Mouse (Mus musculus) spleen, postnatal 14 days (tissue): ENCODE measurements around the gene Pou1f1.

Experiments
- DNase-seq, 2 experiments: peaks; one replicate each; pipeline ENCODE4 v3.0.0; 2021 to 2022; ENCODE audit warnings: low spot score in 2 of 2

The Pou1f1 gene

GRCm38 (mm10) chr16:65520211-65520610 is at the start of gene Pou1f1:
Gene Pou1f1, plus strand, starts transcription at chr16:65520511.
- no peak for DNase-seq

GRCm38 (mm10) chr16:65470650-65471049 is 49.7 kb upstream of the Pou1f1 start:
- DNase-seq, result no peak

GRCm38 (mm10) chr16:65472472-65473001 is 47.8 kb upstream of the Pou1f1 start:
- DNase-seq, result no peak

- DNase-seq, result no peak
Observed at GRCm38 (mm10) chr16:65485726-65486125, 34.6 kb upstream of the Pou1f1 start.

- no peak for DNase-seq
Observed at GRCm38 (mm10) chr16:65496030-65496429, 24.3 kb upstream of the Pou1f1 start.

- no peak for DNase-seq
Observed at GRCm38 (mm10) chr16:65497049-65497448, 23.3 kb upstream of the Pou1f1 start.

- no peak for DNase-seq
Observed at GRCm38 (mm10) chr16:65514223-65514622, 6.1 kb upstream of the Pou1f1 start.

GRCm38 (mm10) chr16:65526004-65526403 is 5.7 kb downstream of the Pou1f1 start:
- DNase-seq, result no peak

GRCm38 (mm10) chr16:65526695-65527094 is 6.4 kb downstream of the Pou1f1 start:
- no peak for DNase-seq

GRCm38 (mm10) chr16:65529589-65529988 is 9.3 kb downstream of the Pou1f1 start:
- DNase-seq, result no peak

- DNase-seq, result no peak
Observed at GRCm38 (mm10) chr16:65531663-65532062, 11.4 kb downstream of the Pou1f1 start.

- peak in 1 of 2 experiments; percentile 7 for DNase-seq
Observed at GRCm38 (mm10) chr16:65533315-65533999, 13.1 kb downstream of the Pou1f1 start.

- DNase-seq, result no peak
Observed at GRCm38 (mm10) chr16:65543676-65544293, 23.5 kb downstream of the Pou1f1 start.

GRCm38 (mm10) chr16:65548960-65549359 is 28.6 kb downstream of the Pou1f1 start:
- no peak for DNase-seq

GRCm38 (mm10) chr16:65550814-65551213 is 30.5 kb downstream of the Pou1f1 start:
- DNase-seq, result no peak

- DNase-seq, result no peak
Observed at GRCm38 (mm10) chr16:65554267-65554666, 34.0 kb downstream of the Pou1f1 start.

GRCm38 (mm10) chr16:65557369-65557768 is 37.1 kb downstream of the Pou1f1 start:
- DNase-seq, result no peak

GRCm38 (mm10) chr16:65559591-65559990 is 39.3 kb downstream of the Pou1f1 start:
- no peak for DNase-seq

- DNase-seq, result no peak
Observed at GRCm38 (mm10) chr16:65560996-65561962, 41.0 kb downstream of the Pou1f1 start.

GRCm38 (mm10) chr16:65561963-65562863 is 41.9 kb downstream of the Pou1f1 start, which contains the start of gene Chmp2b:
Gene Chmp2b, minus strand, starts transcription at chr16:65562726.
- peak; percentile 63 to 67 for DNase-seq

- DNase-seq, result no peak
Observed at GRCm38 (mm10) chr16:65562864-65563206, 42.5 kb downstream of the Pou1f1 start.
